Mouse (Mus musculus): ENCODE data around the gene Tubgcp4. TPM values are rescaled to one million over a fixed set of nuclear protein-coding genes. Genes with fewer than 3 reads are reported as not detected.

Tubgcp4 gene
- polyA plus RNA-seq, 1 experiment from 2014 or later, result 51.0 TPM

DNA sequence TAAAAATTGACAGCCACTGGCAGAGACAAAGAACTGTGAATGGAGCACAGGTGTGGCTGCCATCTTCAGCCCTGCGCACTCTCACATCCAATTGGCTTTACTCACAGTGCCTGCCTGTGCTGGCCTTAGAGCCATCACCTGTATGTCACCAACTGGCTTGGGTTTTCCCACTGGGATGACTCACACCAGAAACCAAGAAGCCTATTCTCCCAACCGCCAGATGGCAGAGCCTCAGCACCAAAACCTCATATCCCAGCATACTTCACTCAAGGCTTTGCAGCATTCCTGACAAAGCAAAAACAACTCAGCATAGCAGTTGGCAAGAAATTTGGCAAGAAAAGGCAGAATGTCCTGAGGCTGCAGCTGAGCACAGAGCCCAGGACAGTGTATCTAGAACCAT, 52.6 kb downstream of the Tubgcp4 start:
- WGBS, result 92% methylated on average over 2 of the region's 2 CpGs
- no peak overlapping the region for H3K9ac ChIP-seq (ENCODE audit: low read depth, low read length)
- H3K4me3 ChIP-seq (ENCODE audit: low read depth, low read length), result no peak overlapping the region
- no peaks in the 10 kb centered on the region for H3K9me3 ChIP-seq (ENCODE audit: control insufficient read depth, low read length)
- no peak overlapping the region for H3K4me2 ChIP-seq
- no peaks in the 10 kb centered on the region for H3K4me1 ChIP-seq (replicated peaks; ENCODE audit: control insufficient read depth, insufficient read depth, low read length)
- DNase-seq (ENCODE audit: low spot score) (no peak), ATAC-seq (replicated peaks; ENCODE audit: low FRiP score) (no peak)
- no peak overlapping the region for H3K27ac ChIP-seq (ENCODE audit: low read depth, low read length)
- H3K36me3 ChIP-seq (ENCODE audit: control insufficient read depth, insufficient read depth, low read length), result peaks cover 27% of the 10 kb centered on the region; the same call in 1 of the 2 replicates
- H3K27me3 ChIP-seq (replicated peaks; ENCODE audit: control insufficient read depth, insufficient read depth, low read length), result no peaks in the 10 kb centered on the region

DNA sequence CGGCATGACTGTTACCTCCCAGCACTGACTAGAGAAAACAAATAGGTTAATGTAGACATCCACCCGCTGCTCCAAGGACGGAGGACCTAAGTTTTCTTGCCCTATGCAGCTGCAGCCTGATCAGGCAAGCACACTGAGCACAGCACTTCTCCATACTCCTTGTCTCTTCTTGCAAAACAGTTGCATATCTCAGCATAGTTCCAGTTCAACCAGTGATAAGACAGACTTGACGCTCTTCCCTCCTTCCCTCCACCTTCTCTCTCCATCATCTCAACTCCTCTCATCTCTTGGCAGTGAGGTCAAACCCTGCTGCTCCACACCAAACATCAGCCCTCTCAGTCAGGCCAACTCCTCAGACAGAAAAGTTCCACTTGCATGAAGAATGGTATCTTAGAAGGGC, 57.7 kb downstream of the Tubgcp4 start:
- no peak overlapping the region for H3K4me3 ChIP-seq (ENCODE audit: low read depth, low read length)
- peaks cover 25% of the 10 kb centered on the region; the same call in 1 of the 2 replicates for H3K36me3 ChIP-seq (ENCODE audit: control insufficient read depth, insufficient read depth, low read length)

DNA sequence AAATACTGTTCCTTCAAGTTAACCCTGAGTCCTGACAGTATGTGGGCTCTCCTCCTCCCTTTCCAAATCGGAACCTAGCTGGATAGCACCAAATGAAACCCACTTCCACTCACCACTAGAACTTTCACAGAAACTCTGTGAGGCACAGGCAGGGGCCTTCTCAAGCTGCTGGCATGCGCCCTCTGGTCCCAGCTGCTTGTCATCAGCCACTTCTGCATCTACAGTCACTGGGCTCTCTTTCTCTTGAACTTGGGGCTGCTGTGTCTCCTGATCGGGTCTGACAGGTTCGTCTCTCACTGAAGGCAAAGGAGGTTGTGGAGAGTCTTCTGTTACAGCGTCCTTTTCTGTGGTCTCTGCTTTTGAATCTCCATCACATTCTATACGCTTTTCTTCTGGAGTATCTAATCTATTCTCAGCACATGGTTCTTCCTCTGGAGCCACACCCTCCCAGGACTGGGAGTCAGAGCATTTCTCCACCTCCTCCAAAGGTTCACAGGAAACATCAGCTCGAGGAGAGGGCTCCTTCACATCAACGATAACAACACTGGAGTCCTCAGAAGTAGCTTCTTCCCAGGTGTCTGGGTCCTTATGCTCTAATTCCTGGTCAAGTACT, 65.1 kb downstream of the Tubgcp4 start:
- peak; percentile 95 for ATAC-seq (replicated peaks; ENCODE audit: low FRiP score)
- no peak overlapping the region; the same call in 1 of the 2 replicates for H3K9ac ChIP-seq (ENCODE audit: low read depth, low read length)
- H3K4me1 ChIP-seq (replicated peaks; ENCODE audit: control insufficient read depth, insufficient read depth, low read length), result peaks cover 14% of the 10 kb centered on the region
- 57% methylated on average over 8 of the region's 8 CpGs for WGBS
- H3K9me3 ChIP-seq (ENCODE audit: control insufficient read depth, low read length), result no peaks in the 10 kb centered on the region
- H3K27me3 ChIP-seq (replicated peaks; ENCODE audit: control insufficient read depth, insufficient read depth, low read length), result no peaks in the 10 kb centered on the region
- H3K27ac ChIP-seq (ENCODE audit: low read depth, low read length), result peak overlapping the region; percentile 57; the same call in 1 of the 2 replicates
- H3K4me2 ChIP-seq, result peak overlapping the region; percentile 54
- H3K4me3 ChIP-seq (ENCODE audit: low read depth, low read length), result peak overlapping the region; percentile 22; the same call in 1 of the 2 replicates
- H3K36me3 ChIP-seq (ENCODE audit: control insufficient read depth, insufficient read depth, low read length), result peaks cover 16% of the 10 kb centered on the region; the same call in 1 of the 2 replicates
- DNase-seq (ENCODE audit: low spot score), result no peak

More for the DNA sequence above, 57.7 kb downstream of the Tubgcp4 start:
- no peak for ATAC-seq (replicated peaks; ENCODE audit: low FRiP score)
- Histone ChIP-seq H3K4me2 (no peak overlapping the region), H3K9me3 (ENCODE audit: control insufficient read depth, low read length) (no peaks in the 10 kb centered on the region), H3K9ac (ENCODE audit: low read depth, low read length) (no peak overlapping the region), H3K27me3 (replicated peaks; ENCODE audit: control insufficient read depth, insufficient read depth, low read length) (no peaks in the 10 kb centered on the region), H3K4me1 (replicated peaks; ENCODE audit: control insufficient read depth, insufficient read depth, low read length) (no peaks in the 10 kb centered on the region), H3K27ac (ENCODE audit: low read depth, low read length) (no peak overlapping the region)
- DNase-seq (ENCODE audit: low spot score), result no peak
- WGBS, result 81% methylated on average over 4 of the region's 4 CpGs

DNA sequence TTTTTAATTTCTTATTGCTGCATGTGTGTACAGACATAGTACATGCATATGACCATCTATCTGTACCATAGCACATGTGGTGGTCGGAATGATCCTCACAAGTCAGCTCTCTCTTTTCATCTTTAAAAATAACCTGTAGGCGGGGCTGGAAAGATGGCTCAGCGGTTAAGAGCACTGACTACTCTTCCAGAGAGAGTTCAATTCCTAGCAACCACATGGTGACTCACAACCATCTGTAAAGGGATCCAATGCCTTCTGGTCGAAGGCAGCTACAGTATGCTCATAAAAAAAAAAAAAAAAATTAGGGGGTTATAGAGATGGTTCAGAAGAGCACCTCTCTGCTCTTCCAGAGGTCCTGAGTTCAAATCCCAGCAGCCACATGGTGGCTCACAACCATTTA, 69.0 kb downstream of the Tubgcp4 start:
- DNase-seq (ENCODE audit: low spot score) (no peak), ATAC-seq (replicated peaks; ENCODE audit: low FRiP score) (no peak)
- Histone ChIP-seq H3K9ac (ENCODE audit: low read depth, low read length) (no peak overlapping the region), H3K36me3 (ENCODE audit: control insufficient read depth, insufficient read depth, low read length) (0 out of 2 replicates have a peak, but pooled peaks cover 9% of the 10 kb centered on the region), H3K4me2 (no peak overlapping the region), H3K4me1 (replicated peaks; ENCODE audit: control insufficient read depth, insufficient read depth, low read length) (peaks cover 14% of the 10 kb centered on the region), H3K4me3 (ENCODE audit: low read depth, low read length) (no peak overlapping the region), H3K27ac (ENCODE audit: low read depth, low read length) (no peak overlapping the region), H3K27me3 (replicated peaks; ENCODE audit: control insufficient read depth, insufficient read depth, low read length) (no peaks in the 10 kb centered on the region), H3K9me3 (ENCODE audit: control insufficient read depth, low read length) (no peaks in the 10 kb centered on the region)
- 85% methylated on average over 4 of the region's 4 CpGs for WGBS

DNA sequence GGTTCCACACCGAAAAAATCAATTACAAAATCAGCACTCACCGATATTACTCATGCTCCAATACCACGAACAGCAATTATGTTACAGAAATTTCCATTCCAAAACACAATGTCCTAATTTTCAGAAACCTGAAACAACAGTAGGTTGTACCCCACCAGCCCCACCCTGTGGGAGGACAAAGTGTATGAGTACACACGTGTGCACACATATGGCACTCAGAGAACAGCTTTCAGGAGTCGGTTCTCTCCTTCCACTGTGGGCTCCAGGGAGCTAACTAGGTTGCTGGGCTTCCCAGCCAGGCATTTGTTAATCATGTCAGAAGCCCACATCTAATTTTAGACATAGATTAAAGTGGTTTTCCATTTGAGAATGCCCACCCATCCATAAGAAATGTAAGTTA, 73.6 kb downstream of the Tubgcp4 start:
- DNase-seq (ENCODE audit: low spot score) (no peak), ATAC-seq (replicated peaks; ENCODE audit: low FRiP score) (no peak)
- no peak overlapping the region for H3K9ac ChIP-seq (ENCODE audit: low read depth, low read length)
- WGBS, result 89% methylated on average over 5 of the region's 5 CpGs
- H3K4me1 ChIP-seq (replicated peaks; ENCODE audit: control insufficient read depth, insufficient read depth, low read length), result no peaks in the 10 kb centered on the region
- no peak overlapping the region for H3K4me2 ChIP-seq
- H3K4me3 ChIP-seq (ENCODE audit: low read depth, low read length), result no peak overlapping the region
- no peaks in the 10 kb centered on the region for H3K9me3 ChIP-seq (ENCODE audit: control insufficient read depth, low read length)
- no peak overlapping the region for H3K27ac ChIP-seq (ENCODE audit: low read depth, low read length)
- H3K27me3 ChIP-seq (replicated peaks; ENCODE audit: control insufficient read depth, insufficient read depth, low read length), result no peaks in the 10 kb centered on the region
- peaks cover 7% of the 10 kb centered on the region for H3K36me3 ChIP-seq (ENCODE audit: control insufficient read depth, insufficient read depth, low read length)

Other genes starting within 250 kb of the Tubgcp4 start
- 22.3 and 23.4 TPM in 2 replicates for gene Ubr1, start 199.9 kb upstream of the Tubgcp4 start, polyA plus RNA-seq (2014; fragmentation: Nextera tagmentation; extraction: Ambion mirVana)
- gene Tmem62, start 193.6 kb upstream of the Tubgcp4 start, polyA plus RNA-seq (2014; fragmentation: Nextera tagmentation; extraction: Ambion mirVana), result 3.0 and 3.7 TPM in 2 replicates
- 42.6 and 45.0 TPM in 2 replicates for gene Ccndbp1, start 162.3 kb upstream of the Tubgcp4 start, polyA plus RNA-seq (2014; fragmentation: Nextera tagmentation; extraction: Ambion mirVana)
- 61.3 and 70.2 TPM in 2 replicates for gene Epb42, start 133.6 kb upstream of the Tubgcp4 start, polyA plus RNA-seq (2014; fragmentation: Nextera tagmentation; extraction: Ambion mirVana)
- 0.16 and 0.38 TPM in 2 replicates for gene Tgm5, start 84.8 kb upstream of the Tubgcp4 start, polyA plus RNA-seq (2014; fragmentation: Nextera tagmentation; extraction: Ambion mirVana)
- not detected in 2 replicates for gene Tgm7, start 60.9 kb upstream of the Tubgcp4 start, polyA plus RNA-seq (2014; fragmentation: Nextera tagmentation; extraction: Ambion mirVana)
- 17.8 and 18.5 TPM in 2 replicates for gene Adal, start 30.2 kb upstream of the Tubgcp4 start, polyA plus RNA-seq (2014; fragmentation: Nextera tagmentation; extraction: Ambion mirVana)
- 16.8 and 17.1 TPM in 2 replicates for gene Lcmt2, start 30.0 kb upstream of the Tubgcp4 start, polyA plus RNA-seq (2014; fragmentation: Nextera tagmentation; extraction: Ambion mirVana)
- gene Zscan29, start 471 bp downstream of the Tubgcp4 start, polyA plus RNA-seq (2014; fragmentation: Nextera tagmentation; extraction: Ambion mirVana), result 7.6 and 8.8 TPM in 2 replicates
- 32.4 and 36.0 TPM in 2 replicates for gene Trp53bp1, start 100.8 kb downstream of the Tubgcp4 start, polyA plus RNA-seq (2014; fragmentation: Nextera tagmentation; extraction: Ambion mirVana)
- 1.5 and 2.1 TPM in 2 replicates for gene Map1a, start 118.9 kb downstream of the Tubgcp4 start, polyA plus RNA-seq (2014; fragmentation: Nextera tagmentation; extraction: Ambion mirVana)
- 9.6 and 10.1 TPM in 2 replicates for gene Ppip5k1, start 184.7 kb downstream of the Tubgcp4 start, polyA plus RNA-seq (2014; fragmentation: Nextera tagmentation; extraction: Ambion mirVana)
- 1.7 TPM in 2 replicates for gene Ckmt1, start 187.1 kb downstream of the Tubgcp4 start, polyA plus RNA-seq (2014; fragmentation: Nextera tagmentation; extraction: Ambion mirVana)
- gene Strc, start 216.5 kb downstream of the Tubgcp4 start, polyA plus RNA-seq (2014; fragmentation: Nextera tagmentation; extraction: Ambion mirVana), result not detected in 2 replicates
- 491 and 541 TPM in 2 replicates for gene Pdia3, start 243.1 kb downstream of the Tubgcp4 start, polyA plus RNA-seq (2014; fragmentation: Nextera tagmentation; extraction: Ambion mirVana)
- gene Catsper2, start 243.1 kb downstream of the Tubgcp4 start, polyA plus RNA-seq (2014; fragmentation: Nextera tagmentation; extraction: Ambion mirVana), result 1.6 and 1.7 TPM in 2 replicates

Data from liver, embryonic 11.5 days (tissue).